Mouse (Mus musculus) testis, adult 2 months (tissue): ENCODE measurements at regions not wholly inside any gene's neighbourhood (a gene's known extent, or its start where the extent isn't known, plus 50 kb on each side); places are given as distances from the start of the nearest gene placed in this dataset.

ENCODE experiments used
- H3K27ac ChIP-seq: fragments of 200-500 bp; 2 replicates; pipeline ENCODE4 v1.5.1; 2012; ENCODE audit warnings: low read depth, low read length; ENCODE audit not compliant: control insufficient read depth, insufficient read depth
- H3K27me3 ChIP-seq: fragments of 200-500 bp; 2 replicates; pipeline ENCODE4 v1.6.1; 2012; ENCODE audit warnings: mild to moderate bottlenecking, low read length, moderate library complexity; ENCODE audit not compliant: control insufficient read depth, insufficient read depth
- H3K36me3 ChIP-seq: fragments of 200-500 bp; 2 replicates; pipeline ENCODE4 v1.6.1; 2012; ENCODE audit warnings: mild to moderate bottlenecking, low read length; ENCODE audit not compliant: control insufficient read depth, insufficient read depth
- H3K4me1 ChIP-seq: fragments of 200-500 bp; 2 replicates; pipeline ENCODE4 v1.6.1; 2012; ENCODE audit warnings: low read length; ENCODE audit not compliant: control insufficient read depth, insufficient read depth
- H3K4me3 ChIP-seq: fragments of 200-500 bp; 2 replicates; pipeline ENCODE4 v1.5.1; 2012; ENCODE audit warnings: low read depth, mild to moderate bottlenecking, low read length, moderate library complexity, mixed read lengths; ENCODE audit not compliant: control insufficient read depth
- CTCF ChIP-seq: fragments of 200-500 bp; IDR thresholded peaks from 2 replicates; pipeline ENCODE4 v1.5.1; 2012; ENCODE audit warnings: low read depth, mild to moderate bottlenecking, inconsistent platforms, low read length, moderate library complexity; ENCODE audit not compliant: control insufficient read depth, insufficient read depth, insufficient replicate concordance
- POLR2A ChIP-seq: fragments of 200-500 bp; IDR thresholded peaks from 2 replicates; pipeline ENCODE4 v1.6.1; 2012; ENCODE audit warnings: low read depth, mild to moderate bottlenecking, inconsistent platforms, low read length, moderate library complexity; ENCODE audit not compliant: control insufficient read depth

GRCm38 (mm10) chr13:107238364-107239034 lies 216.6 kb upstream of the Kif2a start:
- Histone ChIP-seq H3K27ac (no peak overlapping the region), H3K27me3 (no peaks in the 10 kb centered on the region), H3K4me1 (no peaks in the 10 kb centered on the region), H3K4me3 (no peak overlapping the region), H3K36me3 (no peaks in the 10 kb centered on the region)
- no peak for TF ChIP-seq CTCF
- no peak for TF ChIP-seq POLR2A

- Histone ChIP-seq H3K4me1 (peaks cover 3% of the 10 kb centered on the region; the same call in 1 of the 2 replicates), H3K27me3 (no peaks in the 10 kb centered on the region), H3K27ac (no peak overlapping the region), H3K36me3 (no peaks in the 10 kb centered on the region), H3K4me3 (no peak overlapping the region)
- TF ChIP-seq POLR2A = no peak
- no peak for TF ChIP-seq CTCF
These were observed 197.5 kb upstream of the Kif2a start for GRCm38 (mm10) chr13:107219456-107219855.

- H3K27me3 ChIP-seq = no peaks in the 10 kb centered on the region
- no peak overlapping the region for H3K27ac ChIP-seq
- H3K4me3 ChIP-seq = no peak overlapping the region
- H3K36me3 ChIP-seq = no peaks in the 10 kb centered on the region
- peaks cover 3% of the 10 kb centered on the region; the same call in 1 of the 2 replicates for H3K4me1 ChIP-seq
- TF ChIP-seq POLR2A = no peak
These were observed 196.4 kb upstream of the Kif2a start for GRCm38 (mm10) chr13:107218351-107218750.

- TF ChIP-seq CTCF (no peak), POLR2A (no peak)
- no peaks in the 10 kb centered on the region for H3K36me3 ChIP-seq
- H3K27me3 ChIP-seq = no peaks in the 10 kb centered on the region
- H3K27ac ChIP-seq = no peak overlapping the region
- peaks cover 3% of the 10 kb centered on the region; the same call in 1 of the 2 replicates for H3K4me1 ChIP-seq
- no peak overlapping the region for H3K4me3 ChIP-seq
These were observed 195.9 kb upstream of the Kif2a start for GRCm38 (mm10) chr13:107217825-107218224.

DNA sequence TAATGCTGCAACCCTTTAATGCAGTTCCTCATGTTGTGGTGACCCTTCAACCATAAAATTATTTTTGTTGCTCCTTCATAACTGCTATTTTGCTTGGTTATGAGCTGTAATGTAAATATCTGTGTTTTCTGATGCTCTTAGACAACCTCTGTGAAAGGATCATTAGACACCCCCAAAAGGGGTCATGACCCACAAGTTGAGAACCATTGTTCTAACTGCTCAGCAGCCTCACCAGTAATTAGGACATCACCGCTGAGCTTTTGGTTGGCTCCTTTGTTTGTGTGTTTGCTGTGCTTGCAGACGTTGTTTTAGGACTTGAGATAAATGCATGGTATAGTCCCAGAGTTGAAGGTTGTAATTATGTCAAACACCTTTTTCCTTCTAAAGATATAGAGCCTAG lies 191.4 kb upstream of the Kif2a start:
- Histone ChIP-seq H3K36me3 (no peaks in the 10 kb centered on the region), H3K4me1 (peaks cover 3% of the 10 kb centered on the region; the same call in 1 of the 2 replicates), H3K4me3 (no peak overlapping the region), H3K27me3 (no peaks in the 10 kb centered on the region), H3K27ac (no peak overlapping the region)
- TF ChIP-seq POLR2A = no peak
- no peak for TF ChIP-seq CTCF

- TF ChIP-seq CTCF (no peak), POLR2A (no peak)
- H3K4me3 ChIP-seq = no peak overlapping the region
- no peaks in the 10 kb centered on the region for H3K36me3 ChIP-seq
- H3K4me1 ChIP-seq = peaks cover 5% of the 10 kb centered on the region
- H3K27ac ChIP-seq = no peak overlapping the region
- no peaks in the 10 kb centered on the region for H3K27me3 ChIP-seq
These were observed 188.8 kb upstream of the Kif2a start for GRCm38 (mm10) chr13:107210676-107211075.

DNA sequence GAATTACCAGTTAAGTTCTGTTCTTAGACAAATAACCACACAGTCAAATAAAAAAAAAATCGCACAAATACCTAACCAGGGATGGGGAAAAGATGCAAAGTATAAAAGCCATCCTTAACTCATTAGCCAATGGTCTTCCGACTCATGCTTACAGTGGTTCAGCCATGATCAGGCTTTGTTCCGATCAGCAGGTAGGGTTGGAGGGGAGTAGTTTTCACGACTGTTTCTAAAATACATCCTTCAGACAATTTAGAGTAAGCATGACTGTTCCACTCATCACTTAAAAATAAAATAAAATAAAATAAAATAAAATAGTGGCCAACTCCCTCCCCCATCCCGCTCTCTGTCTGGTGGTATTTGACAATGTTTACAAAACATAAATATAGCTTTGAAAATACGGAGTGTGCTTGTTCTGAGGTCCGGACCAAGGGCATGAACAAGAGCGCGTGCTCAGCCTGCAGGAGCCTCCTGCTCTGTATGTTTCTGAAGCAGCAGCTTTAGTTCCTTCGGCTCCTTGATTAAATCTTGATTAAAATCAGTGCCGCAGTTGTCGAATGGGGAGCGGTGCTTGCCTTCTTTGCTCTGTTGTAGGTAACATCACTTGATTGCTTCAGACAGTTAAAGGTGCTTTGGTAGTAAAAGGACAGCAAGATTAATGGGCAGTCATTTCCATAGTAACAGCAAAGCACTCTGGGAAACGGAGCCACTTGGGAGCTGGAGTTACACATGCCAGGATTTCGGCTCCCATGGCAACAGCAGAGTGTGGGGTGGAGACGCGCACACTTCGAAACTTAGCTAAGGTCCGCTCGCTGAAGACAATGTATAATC lies 185.6 kb upstream of the Kif2a start:
- Histone ChIP-seq H3K36me3 (no peaks in the 10 kb centered on the region), H3K27me3 (no peaks in the 10 kb centered on the region), H3K4me3 (peak overlapping the region; percentile 38), H3K27ac (no peak overlapping the region), H3K4me1 (peaks cover 5% of the 10 kb centered on the region)
- TF ChIP-seq CTCF (no peak), POLR2A (no peak)

DNA sequence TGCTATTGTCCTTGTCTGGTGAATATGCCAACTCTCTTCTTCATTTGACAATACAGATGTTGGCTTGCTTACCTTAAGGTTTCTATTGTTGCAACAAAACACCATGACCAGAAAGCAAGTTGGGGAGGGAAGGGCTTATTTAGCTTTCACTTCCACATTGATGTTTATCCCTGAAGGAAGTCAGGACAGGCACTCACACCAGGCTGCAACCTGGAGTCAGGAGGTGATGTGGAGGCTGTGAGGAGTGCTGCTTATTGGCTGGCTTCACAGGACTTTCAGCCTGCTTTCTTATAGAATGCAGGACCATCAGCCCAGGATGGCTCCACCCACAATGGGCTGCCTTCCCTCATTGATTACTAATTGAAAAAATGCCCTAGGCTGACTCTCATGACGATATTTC lies 177.9 kb upstream of the Kif2a start:
- no peak overlapping the region for H3K27ac ChIP-seq
- no peaks in the 10 kb centered on the region for H3K36me3 ChIP-seq
- no peaks in the 10 kb centered on the region for H3K4me1 ChIP-seq
- TF ChIP-seq POLR2A = no peak
- TF ChIP-seq CTCF = no peak
- H3K4me3 ChIP-seq = no peak overlapping the region
- H3K27me3 ChIP-seq = no peaks in the 10 kb centered on the region
